Mouse (Mus musculus) thymus, adult 2 months (tissue): ENCODE data around the gene Atxn3. TPM values are rescaled to one million over a fixed set of nuclear protein-coding genes. Genes with fewer than 3 reads are reported as not detected.

Experiments
- DNase-seq: peaks from one replicate; pipeline ENCODE4 v3.0.0; 2021
- H3K27ac ChIP-seq: fragments of 200-500 bp; 2 replicates; pipeline ENCODE4 v1.5.1; 2012; ENCODE audit warnings: low read length, control low read depth; ENCODE audit not compliant: control insufficient read depth, insufficient read depth
- H3K27me3 ChIP-seq: fragments of 200-500 bp; 2 replicates; pipeline ENCODE4 v1.6.1; 2012; ENCODE audit warnings: mild to moderate bottlenecking, low read length, moderate library complexity, mixed read lengths; ENCODE audit not compliant: control insufficient read depth, insufficient read depth
- H3K36me3 ChIP-seq: fragments of 200-500 bp; 2 replicates; pipeline ENCODE4 v1.6.1; 2012; ENCODE audit warnings: mild to moderate bottlenecking, low read length, moderate library complexity; ENCODE audit not compliant: control insufficient read depth, insufficient read depth
- H3K4me1 ChIP-seq: fragments of 200-500 bp; replicated peaks from 2 replicates; pipeline ENCODE4 v1.6.1; 2012; ENCODE audit warnings: low read length; ENCODE audit not compliant: control insufficient read depth, insufficient read depth
- H3K4me3 ChIP-seq: fragments of 200-500 bp; 2 replicates; pipeline ENCODE4 v1.5.1; 2012; ENCODE audit warnings: mild to moderate bottlenecking, low read length, control low read depth, moderate library complexity; ENCODE audit not compliant: control insufficient read depth, insufficient read depth
- CTCF ChIP-seq: fragments of 200-500 bp; IDR thresholded peaks from 2 replicates; pipeline ENCODE4 v1.5.1; 2012; ENCODE audit warnings: mild to moderate bottlenecking, control low read depth, low read length, moderate library complexity, borderline replicate concordance; ENCODE audit not compliant: control insufficient read depth, poor library complexity, insufficient read depth; ENCODE audit errors: extremely low read depth
- POLR2A ChIP-seq: fragments of 200-500 bp; IDR thresholded peaks from 2 replicates; pipeline ENCODE4 v1.6.1; 2012; ENCODE audit warnings: mild to moderate bottlenecking, low read length, control low read depth, moderate library complexity; ENCODE audit not compliant: control insufficient read depth, poor library complexity, insufficient read depth; ENCODE audit errors: extremely low read depth
- WGBS: fragments of 180-500 bp; shearing (Covaris S2); methylation state at CpG from one replicate; pipeline ENCODE4 v1.1.7; 2018; 5-methylcytosine and 5-hydroxymethylcytosine counted together
- polyA plus RNA-seq: library from polyadenylated mRNA; depleted of rRNA; stranded (reverse); fragments of >200 nt; gene quantifications from 2 replicates; pipeline ENCODE4 v1.2.3, GENCODE M21; 2012

The Atxn3 gene
- polyA plus RNA-seq, 1 experiment = 6.0 TPM

- H3K36me3 ChIP-seq = peaks cover 43% of the 10 kb centered on the region
- DNase-seq = no peak
- TF ChIP-seq CTCF (no peak), POLR2A (no peak)
- H3K27ac ChIP-seq = no peak overlapping the region
- WGBS = 98% methylated on average over 9 of the region's 9 CpGs
- no peaks in the 10 kb centered on the region for H3K27me3 ChIP-seq
- H3K4me3 ChIP-seq = no peak overlapping the region
- H3K4me1 ChIP-seq = no peaks in the 10 kb centered on the region
Observed at GRCm38 (mm10) chr12:101982977-101983376, 24.9 kb upstream of the Atxn3 start.

GRCm38 (mm10) chr12:101981559-101981958, 23.5 kb upstream of the Atxn3 start:
- 95% methylated on average over 2 of the region's 2 CpGs for WGBS
- H3K4me3 ChIP-seq = no peak overlapping the region
- no peaks in the 10 kb centered on the region for H3K27me3 ChIP-seq
- TF ChIP-seq CTCF = no peak
- TF ChIP-seq POLR2A = no peak
- no peak for DNase-seq
- peaks cover 5% of the 10 kb centered on the region for H3K4me1 ChIP-seq
- no peak overlapping the region for H3K27ac ChIP-seq
- H3K36me3 ChIP-seq = peaks cover 33% of the 10 kb centered on the region

- Histone ChIP-seq H3K27ac (no peak overlapping the region), H3K4me1 (peaks cover 5% of the 10 kb centered on the region)
Observed at GRCm38 (mm10) chr12:101980266-101980665, 22.2 kb upstream of the Atxn3 start.

GRCm38 (mm10) chr12:101979213-101979750, 21.2 kb upstream of the Atxn3 start:
- Histone ChIP-seq H3K36me3 (peaks cover 18% of the 10 kb centered on the region), H3K4me1 (peaks cover 5% of the 10 kb centered on the region), H3K27me3 (no peaks in the 10 kb centered on the region), H3K4me3 (no peak overlapping the region), H3K27ac (no peak overlapping the region)
- no peak for TF ChIP-seq POLR2A
- TF ChIP-seq CTCF = no peak
- WGBS = 65% methylated on average over 8 of the region's 8 CpGs
- DNase-seq = no peak

More at GRCm38 (mm10) chr12:101980266-101980665, 22.2 kb upstream of the Atxn3 start:
- peaks cover 25% of the 10 kb centered on the region for H3K36me3 ChIP-seq
- TF ChIP-seq CTCF (no peak), POLR2A (no peak)
- no peak for DNase-seq
- no peak overlapping the region for H3K4me3 ChIP-seq
- no peaks in the 10 kb centered on the region for H3K27me3 ChIP-seq
- WGBS = 17% methylated on average over 5 of the region's 5 CpGs

GRCm38 (mm10) chr12:101978588-101978987, 20.5 kb upstream of the Atxn3 start:
- H3K27ac ChIP-seq = no peak overlapping the region

GRCm38 (mm10) chr12:101978162-101978561, 20.1 kb upstream of the Atxn3 start:
- peaks cover 6% of the 10 kb centered on the region; the same call in 1 of the 2 replicates for H3K36me3 ChIP-seq
- H3K4me1 ChIP-seq = peaks cover 5% of the 10 kb centered on the region
- TF ChIP-seq POLR2A (no peak), CTCF (no peak)
- no peak overlapping the region for H3K27ac ChIP-seq
- H3K4me3 ChIP-seq = no peak overlapping the region
- WGBS = 85% methylated on average over 5 of the region's 5 CpGs
- no peak for DNase-seq
- H3K27me3 ChIP-seq = no peaks in the 10 kb centered on the region

More at GRCm38 (mm10) chr12:101978588-101978987, 20.5 kb upstream of the Atxn3 start:
- H3K36me3 ChIP-seq = peaks cover 11% of the 10 kb centered on the region; the same call in 1 of the 2 replicates
- H3K4me3 ChIP-seq = no peak overlapping the region
- no peak for TF ChIP-seq POLR2A
- H3K4me1 ChIP-seq = peaks cover 5% of the 10 kb centered on the region
- no peak for DNase-seq
- 88% methylated on average over 1 of the region's 1 CpGs for WGBS
- no peaks in the 10 kb centered on the region for H3K27me3 ChIP-seq
